In genomic region chr1:155217865-155218541, GRCm38 (mm10) we compare ENCODE assay signal across 8 mouse cellular contexts. TPM values are rescaled to one million over a fixed set of nuclear protein-coding genes. Genes with fewer than 3 reads are reported as not detected.
DNase-seq lines count a peak whose midpoint lies in the region; TF ChIP-seq lines count a peak whose summit lies in the region.
"Had no signal": no experiment of that assay in that cellular context is flagged by ENCODE, and none has a peak within 500 bp of the region (broad histone marks: within the 10 kb centered on the region; RNA-seq: fewer than 3 reads in every experiment).

No protein-coding gene starts in this region.

- no peaks in the 10 kb centered on the region for H3K36me3 ChIP-seq in MEL (ENCODE audit: control insufficient read depth in 1 of 2, insufficient read depth in 2 of 2, low read length in 2 of 2)

- no peaks in the 10 kb centered on the region for H3K79me2 ChIP-seq in MEL (ENCODE audit: control insufficient read depth, insufficient read depth, low read length, poor library complexity)

- peak; percentile 61 to 68 for DNase-seq in left cerebral cortex, adult 2 months (ENCODE audit: extremely low spot score in 1 of 2, low spot score in 2 of 2)
- no peak for DNase-seq in left cerebral cortex, adult 8-10 months (ENCODE audit: low spot score in 2 of 2)
- DNase-seq in MEL (ENCODE audit: low read depth, low spot score), result peak; percentile 62
- DNase-seq in cerebellum, adult 11 months, result peak; percentile 65
- peak; percentile 69 to 70 for DNase-seq in frontal cortex, postnatal 36 days (ENCODE audit: low spot score in 2 of 2)
- peak; percentile 65 for DNase-seq in lung, postnatal 25 days (ENCODE audit: low spot score)
- DNase-seq in spleen, postnatal 36 days (ENCODE audit: low spot score in 2 of 2), result peak; percentile 47 to 52

- peak; percentile 85 for TF ChIP-seq CTCF in left cerebral cortex, adult 2 months (IDR thresholded peaks at IDR 0.05)
- TF ChIP-seq CTCF in MEL (IDR thresholded peaks at IDR 0.05 in 2 of 3, conservative IDR thresholded peaks at IDR 0.05 in 1 of 3; ENCODE audit: control insufficient read depth in 1 of 3, insufficient read depth in 1 of 3, low read depth in 2 of 3, low read length in 3 of 3, poor library complexity in 1 of 3, severe bottlenecking in 1 of 3), result peak; percentile 75 to 91 (median 86)

- H3K4me1 ChIP-seq in MEL (ENCODE audit: control insufficient read depth in 1 of 2, insufficient read depth in 2 of 2, low read length in 2 of 2), result peaks cover 1 to 9% of the 10 kb centered on the region in 2 experiments; a peak in 3 of 4 replicates

- no peak overlapping the region for H3K4me3 ChIP-seq in left cerebral cortex, adult 2 months
- H3K4me3 ChIP-seq in MEL (ENCODE audit: control insufficient read depth in 1 of 2, insufficient read depth in 1 of 2, low read depth in 2 of 2, low read length in 2 of 2), result no peak overlapping the region

- no peak overlapping the region for H3K9ac ChIP-seq in MEL (ENCODE audit: control insufficient read depth, low read depth, low read length, poor library complexity, severe bottlenecking)

- TF ChIP-seq EP300 in MEL (IDR thresholded peaks at IDR 0.05; ENCODE audit: low read depth in 1 of 2, low read length in 2 of 2), result no peak

- intact Hi-C loops in left cerebral cortex, adult 2 months (cut with DNase I), result loop anchor here (2.0 to 5.0 kb wide), 2 partner anchors 77 to 431 kb away; no protein-coding TSS in a partner anchor

- 0 out of 2 replicates have a peak overlapping the region, but pooled peaks have one; percentile 6 for H3K27ac ChIP-seq in left cerebral cortex, adult 2 months
- no peak overlapping the region for H3K27ac ChIP-seq in MEL (ENCODE audit: control insufficient read depth, low read depth, low read length)
- H3K27ac ChIP-seq: macrophage had no signal

- H3K9me3 ChIP-seq in MEL (replicated peaks; ENCODE audit: insufficient read depth, low read length), result no peaks in the 10 kb centered on the region

- TF ChIP-seq POLR2A in MEL (IDR thresholded peaks at IDR 0.05; ENCODE audit: control insufficient read depth in 1 of 2, insufficient read depth in 1 of 2, low read depth in 1 of 2, low read length in 2 of 2, poor library complexity in 1 of 2), result no peak

- TF ChIP-seq RAD21 in MEL (IDR thresholded peaks at IDR 0.05; ENCODE audit: low read depth, low read length), result peak; percentile 96

- H3K27me3 ChIP-seq in MEL (ENCODE audit: control insufficient read depth in 1 of 2, insufficient read depth in 2 of 2, low read length in 2 of 2), result no peaks in the 10 kb centered on the region

TF ChIP-seq in MEL, 35 proteins besides CTCF, POLR2A, EP300 and RAD21:
- TF ChIP-seq SIN3A (IDR thresholded peaks at IDR 0.05; ENCODE audit: low read length), result peak; percentile 45; the same call in 1 of the 2 replicates
- TF ChIP-seq MYC (IDR thresholded peaks at IDR 0.05; ENCODE audit: low read depth, low read length), result no peak
- no peak for TF ChIP-seq MXI1 (IDR thresholded peaks at IDR 0.05; ENCODE audit: low read depth, low read length)
- no peak for TF ChIP-seq MEF2A (IDR thresholded peaks at IDR 0.05; ENCODE audit: extremely low read depth, insufficient replicate concordance, low read depth, low read length, poor library complexity, severe bottlenecking)
- no peak for TF ChIP-seq ZMIZ1 (IDR thresholded peaks at IDR 0.05; ENCODE audit: low read depth, low read length)
- peak; percentile 96 for TF ChIP-seq SMC3 (IDR thresholded peaks at IDR 0.05; ENCODE audit: low read depth, low read length)
- peak; percentile 98 for TF ChIP-seq ZC3H11A (IDR thresholded peaks at IDR 0.05; ENCODE audit: low read depth, low read length)
- TF ChIP-seq CHD1 (IDR thresholded peaks at IDR 0.05; ENCODE audit: low read depth, low read length), result no peak

RNA-seq across cellular contexts. Expression of gene BC034090, which starts 26.2 kb away (rescaled TPM):
- total RNA-seq in left cerebral cortex, adult 2 months (2021), result 10 to 100 TPM in 1 of 2 experiments, 1 to 10 TPM in 1; 9.9 to 14.7 TPM
- total RNA-seq in left cerebral cortex, adult 8-10 months (2022), result 10 to 100 TPM in 3 of 4 experiments, 1 to 10 TPM in 1; 8.7 to 18.3 (median 14.4) TPM
- total RNA-seq in MEL (2012; rRNA removed), result 0.10 and 0.12 TPM in 2 replicates
- under 1 TPM in 1 of 2 experiments, not detected in 1; 0.28 TPM for polyA plus RNA-seq in MEL (2012; ENCODE audit: insufficient read depth in 1 of 2, insufficient read length in 2 of 2, low read depth in 1 of 2, low replicate concordance in 2 of 2, missing spikeins in 1 of 2)
- polyA plus RNA-seq: macrophage had no signal

RNA-seq across cellular contexts. Expression of gene Stx6, which starts 59.5 kb away (rescaled TPM):
- total RNA-seq in left cerebral cortex, adult 2 months (2021), result 100 to 1,000 TPM; 114 to 120 TPM
- 100 to 1,000 TPM; 117 to 129 (median 119) TPM for total RNA-seq in left cerebral cortex, adult 8-10 months (2022)
- 16.7 and 18.1 TPM in 2 replicates for total RNA-seq in MEL (2012; rRNA removed)
- 10 to 100 TPM in 1 of 2 experiments, not detected in 1; 38.4 TPM for polyA plus RNA-seq in MEL (2012; ENCODE audit: insufficient read depth in 1 of 2, insufficient read length in 2 of 2, low read depth in 1 of 2, low replicate concordance in 2 of 2, missing spikeins in 1 of 2)

Comparison
In these comparisons a context has a peak if more than half of its experiments do, and no peak if none do; other contexts are left out.
1. DNase-seq: peak in left cerebral cortex, adult 2 months (2 of 2), MEL (single experiment), cerebellum, adult 11 months (single experiment), frontal cortex, postnatal 36 days (2 of 2), lung, postnatal 25 days (single experiment) and spleen, postnatal 36 days (2 of 2); none in left cerebral cortex, adult 8-10 months (0 of 2).